22 mouse cellular contexts compared by ENCODE assay signal in genomic region chr9:75283636-75284035, GRCm38 (mm10). TPM values are rescaled to one million over a fixed set of nuclear protein-coding genes. Genes with fewer than 3 reads are reported as not detected.
DNase-seq lines count a peak whose midpoint lies in the region.
"Had no signal": no experiment of that assay in that cellular context is flagged by ENCODE, and none has a peak within 500 bp of the region (broad histone marks: within the 10 kb centered on the region; RNA-seq: fewer than 3 reads in every experiment).

No protein-coding gene starts in this region.

- no peaks in the 10 kb centered on the region for H3K9me3 ChIP-seq in heart, embryonic 10.5 days
- H3K9me3 ChIP-seq: embryonic facial prominence, embryonic 13.5 days; forebrain, embryonic 10.5 days; G1E; hindbrain, embryonic 13.5 days; limb, embryonic 12.5 days; liver, embryonic 15.5 days; lung, embryonic 15.5 days had no signal

- peaks cover 21% of the 10 kb centered on the region for H3K27me3 ChIP-seq in heart, embryonic 10.5 days (ENCODE audit: insufficient read depth, poor library complexity, severe bottlenecking)
- H3K27me3 ChIP-seq: embryonic facial prominence, embryonic 13.5 days; hindbrain, embryonic 13.5 days; lung, embryonic 15.5 days had no signal

- intact Hi-C loops in heart, postnatal 36 days (cut with DNase I) = loop anchor here (2.0 to 5.0 kb wide), 2 partner anchors 231 to 379 kb away; no protein-coding TSS in a partner anchor
- intact Hi-C loops in gastrocnemius, postnatal 14 days (cut with DNase I; ENCODE audit: low total_unique reads) = loop anchor here (10.0 kb wide), 1 partner anchor 219 kb away; no protein-coding TSS in a partner anchor

- H3K27ac ChIP-seq in heart, embryonic 10.5 days = peak overlapping the region; percentile 3; the same call in 1 of the 2 replicates
- H3K27ac ChIP-seq: embryonic facial prominence, embryonic 13.5 days; forebrain, embryonic 10.5 days; gastrocnemius, adult 2 months; hindbrain, embryonic 13.5 days; limb, embryonic 12.5 days; liver, embryonic 15.5 days; lung, embryonic 15.5 days had no signal

- 56% methylated on average over 8 of the region's 8 CpGs for WGBS in heart, embryonic 10.5 days

- H3K4me3 ChIP-seq in heart, embryonic 10.5 days = no peak overlapping the region
- H3K4me3 ChIP-seq: embryonic facial prominence, embryonic 13.5 days; forebrain, embryonic 10.5 days; gastrocnemius, adult 2 months; hindbrain, embryonic 13.5 days; limb, embryonic 12.5 days; liver, embryonic 15.5 days; lung, embryonic 15.5 days had no signal

- no peaks in the 10 kb centered on the region; the same call in 1 of the 2 replicates for H3K36me3 ChIP-seq in heart, embryonic 10.5 days
- H3K36me3 ChIP-seq: embryonic facial prominence, embryonic 13.5 days; forebrain, embryonic 10.5 days; G1E; hindbrain, embryonic 13.5 days; limb, embryonic 12.5 days; liver, embryonic 15.5 days had no signal

- peaks cover 8% of the 10 kb centered on the region; the same call in 1 of the 2 replicates for H3K4me1 ChIP-seq in heart, embryonic 10.5 days
- H3K4me1 ChIP-seq: embryonic facial prominence, embryonic 13.5 days; forebrain, embryonic 10.5 days; hindbrain, embryonic 13.5 days; limb, embryonic 12.5 days; liver, embryonic 15.5 days; lung, embryonic 15.5 days had no signal

- DNase-seq in heart, embryonic 10.5 days (ENCODE audit: low spot score) = no peak
- DNase-seq in heart, postnatal 36 days = no peak
- peak; percentile 29 for DNase-seq in right cerebral cortex, adult 18-20 months
- no peak for DNase-seq in right cerebral cortex, postnatal 36 days (ENCODE audit: low spot score in 2 of 2)
- DNase-seq in cerebellum, adult 9-11 months = peak; percentile 86
- no peak for DNase-seq in gastrocnemius, postnatal 14 days
- DNase-seq in right cerebral cortex, postnatal 4 days = no peak
- DNase-seq: adrenal gland, postnatal 10 days; gastrocnemius, adult 2 months; heart, postnatal 4 days; kidney, adult 9 months; kidney, postnatal 10 days; lung, postnatal 36 days; thymus, postnatal 4 days had no signal

RNA-seq across cellular contexts. Expression of gene Gnb5, which starts 22.5 kb away (rescaled TPM):
- 40.4 and 58.1 TPM in 2 replicates for polyA plus RNA-seq in heart, embryonic 10.5 days (2016; fragmentation: Nextera tagmentation; extraction: Ambion mirVana)
- 10 to 100 TPM; 18.7 to 25.7 TPM for total RNA-seq in heart, postnatal 36 days (2021)
- 10 to 100 TPM in 1 of 2 experiments, 1 to 10 TPM in 1; 7.4 to 11.3 TPM for total RNA-seq in gastrocnemius, postnatal 14 days (2021)
- polyA plus RNA-seq: G1E had no signal

RNA-seq across cellular contexts. Expression of gene Myo5c, which starts 51.8 kb away (rescaled TPM):
- 0.51 and 1.4 TPM in 2 replicates for polyA plus RNA-seq in heart, embryonic 10.5 days (2016; fragmentation: Nextera tagmentation; extraction: Ambion mirVana)
- total RNA-seq in heart, postnatal 36 days (2021) = 1 to 10 TPM; 5.2 to 6.7 TPM
- 1 to 10 TPM; 5.9 to 9.6 TPM for total RNA-seq in gastrocnemius, postnatal 14 days (2021)
- total RNA-seq: megakaryocyte, adult 5-6 weeks had no signal
- polyA plus RNA-seq: G1E had no signal

Comparison
In these comparisons a context has a peak if more than half of its experiments do, and no peak if none do; other contexts are left out.
1. DNase-seq: peak in right cerebral cortex, adult 18-20 months (single experiment) and cerebellum, adult 9-11 months (single experiment); none in heart, embryonic 10.5 days (single experiment), heart, postnatal 36 days (0 of 2), right cerebral cortex, postnatal 36 days (0 of 2), gastrocnemius, postnatal 14 days (single experiment) and right cerebral cortex, postnatal 4 days (single experiment).